Comparison of ENCODE assay signal across 8 mouse cellular contexts in the genomic region with DNA sequence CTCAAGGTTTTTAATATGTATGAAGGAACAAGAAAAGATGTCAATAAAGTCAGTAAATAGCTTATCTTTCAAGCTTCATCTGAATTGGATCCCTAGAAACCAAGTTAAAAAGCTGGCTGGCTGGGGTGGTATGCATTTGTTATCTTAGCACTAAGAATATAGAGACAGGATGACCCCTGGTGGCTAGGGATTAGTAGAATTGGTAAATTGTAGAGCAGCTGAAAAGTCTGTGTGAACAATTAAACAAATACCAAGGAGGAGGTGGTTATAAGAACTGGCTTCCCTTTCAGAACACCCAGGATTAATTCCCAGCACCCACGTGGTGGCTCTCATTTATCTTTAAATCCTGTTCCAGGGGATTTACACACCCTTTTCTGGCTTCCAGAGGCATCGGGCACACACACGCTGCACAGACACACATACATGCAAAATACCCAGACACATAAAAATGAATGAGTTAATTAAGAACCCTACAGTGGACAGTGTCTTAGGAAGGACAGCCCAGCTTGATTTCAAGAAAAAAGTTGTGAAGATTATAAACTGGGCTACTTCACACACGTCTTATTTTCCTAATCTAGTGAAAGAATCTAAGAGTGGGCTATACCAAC.
A peak's percentile ranks its signal among the peaks of the same experiment; 100 is the strongest.
DNase-seq lines count a peak whose midpoint lies in the region; ATAC-seq and TF ChIP-seq lines count a peak whose summit lies in the region.

No protein-coding gene starts in this region.

- 55% methylated on average over 4 of the region's 4 CpGs for WGBS in heart, embryonic 10.5 days
- whole genome bisulfite sequencing in embryonic facial prominence, embryonic 14.5 days = 54% methylated on average over 4 of the region's 4 CpGs
- WGBS in midbrain, embryonic 13.5 days = 19% methylated on average over 4 of the region's 4 CpGs

- no peak overlapping the region for H3K27ac ChIP-seq in heart, embryonic 10.5 days
- no peak overlapping the region for H3K27ac ChIP-seq in ES-E14 (ENCODE audit: insufficient read depth, low read depth, low read length, poor library complexity, severe bottlenecking)
- H3K27ac ChIP-seq in embryonic facial prominence, embryonic 14.5 days (replicated peaks; ENCODE audit: low read depth, low read length) = no peak overlapping the region
- no peak overlapping the region for H3K27ac ChIP-seq in midbrain, embryonic 13.5 days

- no peaks in the 10 kb centered on the region for H3K27me3 ChIP-seq in heart, embryonic 10.5 days (ENCODE audit: insufficient read depth, poor library complexity, severe bottlenecking)
- H3K27me3 ChIP-seq in embryonic facial prominence, embryonic 14.5 days (replicated peaks; ENCODE audit: control insufficient read depth, insufficient read depth, low read length) = no peaks in the 10 kb centered on the region
- H3K27me3 ChIP-seq in midbrain, embryonic 13.5 days = no peaks in the 10 kb centered on the region

- H3K4me3 ChIP-seq in heart, embryonic 10.5 days = no peak overlapping the region
- H3K4me3 ChIP-seq in ES-E14 (ENCODE audit: insufficient read depth in 1 of 2, low read depth in 1 of 2, low read length in 2 of 2, poor library complexity in 1 of 2, severe bottlenecking in 1 of 2) = no peak overlapping the region
- H3K4me3 ChIP-seq in embryonic facial prominence, embryonic 14.5 days (ENCODE audit: low read depth, low read length) = no peak overlapping the region
- no peak overlapping the region for H3K4me3 ChIP-seq in midbrain, embryonic 13.5 days (replicated peaks)

- no peak overlapping the region for H3K4me2 ChIP-seq in embryonic facial prominence, embryonic 14.5 days (ENCODE audit: low read depth, low read length)
- H3K4me2 ChIP-seq in midbrain, embryonic 13.5 days (replicated peaks) = no peak overlapping the region

- intact Hi-C loops in heart, postnatal 10 days (cut with DNase I) = loop anchor here (2.0 kb wide), 1 partner anchor 232 kb away; no protein-coding TSS in a partner anchor

- H3K9me3 ChIP-seq in heart, embryonic 10.5 days = no peaks in the 10 kb centered on the region
- H3K9me3 ChIP-seq in ES-E14 (ENCODE audit: control insufficient read depth, insufficient read depth, low read depth, low read length) = no peaks in the 10 kb centered on the region
- no peaks in the 10 kb centered on the region for H3K9me3 ChIP-seq in embryonic facial prominence, embryonic 14.5 days (ENCODE audit: control insufficient read depth, low read length)
- no peaks in the 10 kb centered on the region for H3K9me3 ChIP-seq in midbrain, embryonic 13.5 days

- no peaks in the 10 kb centered on the region for H3K4me1 ChIP-seq in heart, embryonic 10.5 days
- no peaks in the 10 kb centered on the region for H3K4me1 ChIP-seq in ES-E14 (ENCODE audit: control insufficient read depth in 2 of 2, insufficient read depth in 2 of 2, low read length in 2 of 2, poor library complexity in 1 of 2)
- no peaks in the 10 kb centered on the region for H3K4me1 ChIP-seq in embryonic facial prominence, embryonic 14.5 days (ENCODE audit: control insufficient read depth, insufficient read depth, low read length)
- peaks cover 14% of the 10 kb centered on the region for H3K4me1 ChIP-seq in midbrain, embryonic 13.5 days (replicated peaks)

- no peaks in the 10 kb centered on the region for H3K36me3 ChIP-seq in heart, embryonic 10.5 days
- no peaks in the 10 kb centered on the region for H3K36me3 ChIP-seq in ES-E14 (ENCODE audit: control insufficient read depth, insufficient read depth, low read length, poor library complexity, severe bottlenecking)
- no peaks in the 10 kb centered on the region for H3K36me3 ChIP-seq in embryonic facial prominence, embryonic 14.5 days (ENCODE audit: control insufficient read depth, insufficient read depth, low read length)
- no peaks in the 10 kb centered on the region for H3K36me3 ChIP-seq in midbrain, embryonic 13.5 days

- DNase-seq in heart, postnatal 10 days = peak; percentile 2 to 16
- no peak for DNase-seq in heart, embryonic 10.5 days (ENCODE audit: low spot score)
- DNase-seq in ES-E14 (ENCODE audit: low read depth, low spot score) (no peak), adipocyte (ENCODE audit: low spot score) (no peak)
- DNase-seq in embryonic facial prominence, embryonic 14.5 days (ENCODE audit: low spot score) = peak; percentile 56
- DNase-seq in lung, postnatal 4 days = no peak

- in situ Hi-C loops in ES-E14 (cut with MboI; ENCODE audit: low sequenced_read_pairs in 2 of 2, unreplicated experiment in 2 of 2) = no loop called here

- ATAC-seq in embryonic facial prominence, embryonic 14.5 days (ENCODE audit: low read depth) = no peak
- peak; percentile 74 for ATAC-seq in midbrain, embryonic 13.5 days
- ATAC-seq in CD4-positive, CD25-positive, alpha-beta regulatory T cell, adult 4 months = no peak

- no peak overlapping the region for H3K9ac ChIP-seq in ES-E14 (ENCODE audit: insufficient read depth, low read depth, low read length, poor library complexity, severe bottlenecking)
- H3K9ac ChIP-seq in embryonic facial prominence, embryonic 14.5 days (ENCODE audit: low read depth, low read length) = no peak overlapping the region
- H3K9ac ChIP-seq in midbrain, embryonic 13.5 days (replicated peaks) = no peak overlapping the region

TF ChIP-seq in ES-E14, 5 proteins besides CTCF, POLR2A, EP300 and RAD21:
- no peak for TF ChIP-seq MAFK (IDR thresholded peaks at IDR 0.05; ENCODE audit: insufficient read depth, low read depth, low read length)
- peak; percentile 38; the same call in 1 of the 2 replicates for TF ChIP-seq ZC3H11A (IDR thresholded peaks at IDR 0.05; ENCODE audit: borderline replicate concordance, low read depth, low read length)
- no peak for TF ChIP-seq HCFC1 (IDR thresholded peaks at IDR 0.05; ENCODE audit: borderline replicate concordance, insufficient read depth, low read length)
- no peak for TF ChIP-seq CHD2 (IDR thresholded peaks at IDR 0.05; ENCODE audit: low read depth, low read length)
- TF ChIP-seq ZNF384 (IDR thresholded peaks at IDR 0.05; ENCODE audit: low read depth, low read length) = no peak

Comparison
In these comparisons a context has a peak if more than half of its experiments do, and no peak if none do; other contexts are left out.
1. DNase-seq: peak in heart, postnatal 10 days (2 of 2) and embryonic facial prominence, embryonic 14.5 days (single experiment); none in heart, embryonic 10.5 days (single experiment), ES-E14 (single experiment), adipocyte (single experiment) and lung, postnatal 4 days (0 of 2).